In the genomic region with DNA sequence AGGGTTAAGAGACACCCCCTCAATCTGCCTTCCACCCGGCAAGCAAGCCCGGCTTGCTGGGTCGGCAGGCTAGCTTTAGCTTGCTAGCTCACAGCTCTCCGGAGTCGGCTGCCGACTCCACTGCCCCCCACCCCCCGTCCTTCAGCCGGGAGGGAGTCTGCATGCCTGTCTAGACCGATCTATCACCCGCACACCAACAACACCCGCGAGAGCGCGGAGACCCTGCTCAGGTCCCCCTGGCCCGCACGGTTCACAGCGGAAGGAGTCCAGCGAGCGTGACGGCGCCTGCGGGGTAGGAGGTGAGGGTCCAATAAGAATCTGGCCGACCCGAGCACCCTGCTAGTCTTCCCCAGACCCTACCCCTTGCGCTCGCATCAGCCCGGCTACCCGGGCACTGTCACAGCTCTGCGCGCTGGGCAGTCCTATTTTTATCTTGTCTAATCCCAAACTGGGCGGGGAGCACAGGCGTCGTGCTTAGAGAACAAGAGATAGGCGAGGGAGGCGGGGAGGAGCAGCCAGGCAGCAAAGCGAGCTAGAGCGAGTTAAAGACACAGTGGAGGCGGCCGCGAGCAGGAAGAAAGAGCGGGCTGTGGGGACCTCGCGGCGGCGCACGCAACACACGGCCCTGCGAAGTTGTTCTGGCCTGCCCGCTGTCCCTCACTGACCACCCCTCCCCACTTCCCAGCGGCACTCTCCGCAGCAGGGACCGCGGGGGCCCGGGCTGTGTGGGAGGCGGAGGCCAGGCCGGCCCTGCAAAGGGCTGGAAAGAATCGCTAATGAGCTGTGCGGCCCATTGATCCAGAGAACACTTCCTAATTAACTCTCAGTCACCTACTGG, we compare ENCODE assay signal across 8 mouse cellular contexts.
DNase-seq lines count a peak whose midpoint lies in the region; ATAC-seq lines count a peak whose summit lies in the region.

No protein-coding gene starts in this region.

- peak; percentile 57 for ATAC-seq in intestine, embryonic 16.5 days
- peak; percentile 41 for ATAC-seq in midbrain, embryonic 14.5 days (ENCODE audit: low FRiP score, low TSS enrichment)

- H3K9ac ChIP-seq in intestine, embryonic 16.5 days (ENCODE audit: low read depth, low read length), result peak overlapping the region; percentile 84
- peak overlapping the region; percentile 83 for H3K9ac ChIP-seq in midbrain, embryonic 14.5 days (replicated peaks; ENCODE audit: low read length)

- peak overlapping the region; percentile 66 for H3K4me3 ChIP-seq in intestine, embryonic 16.5 days (ENCODE audit: low read length)
- H3K4me3 ChIP-seq in midbrain, embryonic 14.5 days (replicated peaks; ENCODE audit: low read depth, low read length), result peak overlapping the region; percentile 62

- peaks cover 34% of the 10 kb centered on the region for H3K27me3 ChIP-seq in intestine, embryonic 16.5 days (replicated peaks; ENCODE audit: control insufficient read depth, insufficient read depth, low read length)
- H3K27me3 ChIP-seq in midbrain, embryonic 14.5 days (ENCODE audit: control insufficient read depth, insufficient read depth, low read length), result peaks cover 19% of the 10 kb centered on the region
- H3K27me3 ChIP-seq in splenic B cell, adult 2 months (ENCODE audit: control insufficient read depth, insufficient read depth, low read length, poor library complexity, severe bottlenecking), result no peaks in the 10 kb centered on the region

- H3K36me3 ChIP-seq in intestine, embryonic 16.5 days (ENCODE audit: control insufficient read depth, insufficient read depth, low read length), result no peaks in the 10 kb centered on the region
- no peaks in the 10 kb centered on the region for H3K36me3 ChIP-seq in midbrain, embryonic 14.5 days (ENCODE audit: control insufficient read depth, insufficient read depth, low read length)
- H3K36me3 ChIP-seq in splenic B cell, adult 2 months (ENCODE audit: control insufficient read depth, insufficient read depth, low read length, poor library complexity, severe bottlenecking), result no peaks in the 10 kb centered on the region

- H3K4me2 ChIP-seq in intestine, embryonic 16.5 days (ENCODE audit: low read depth, low read length), result peak overlapping the region; percentile 71
- H3K4me2 ChIP-seq in midbrain, embryonic 14.5 days (ENCODE audit: low read length), result peak overlapping the region; percentile 65

- H3K4me1 ChIP-seq in intestine, embryonic 16.5 days (ENCODE audit: control insufficient read depth, insufficient read depth, low read length), result peaks cover 8% of the 10 kb centered on the region; the same call in 1 of the 2 replicates
- peaks cover 32% of the 10 kb centered on the region for H3K4me1 ChIP-seq in midbrain, embryonic 14.5 days (ENCODE audit: control insufficient read depth, insufficient read depth, low read length)

- H3K27ac ChIP-seq in intestine, embryonic 16.5 days (ENCODE audit: low read length), result peak overlapping the region; percentile 61
- peak overlapping the region; percentile 92 for H3K27ac ChIP-seq in midbrain, embryonic 14.5 days (replicated peaks; ENCODE audit: low read depth, low read length)

- 3% methylated on average over 58 of the region's 58 CpGs for WGBS in intestine, embryonic 16.5 days
- WGBS in midbrain, embryonic 14.5 days, result 4% methylated on average over 57 of the region's 58 CpGs

- no peaks in the 10 kb centered on the region for H3K9me3 ChIP-seq in intestine, embryonic 16.5 days (ENCODE audit: control insufficient read depth, low read length)
- H3K9me3 ChIP-seq in midbrain, embryonic 14.5 days (ENCODE audit: control insufficient read depth, low read length), result no peaks in the 10 kb centered on the region

- peak; percentile 64 for DNase-seq in urinary bladder, postnatal 14 days (ENCODE audit: low spot score)
- no peak for DNase-seq in urinary bladder, postnatal 10 days (ENCODE audit: low spot score)
- peak; percentile 65 for DNase-seq in embryo, embryonic 10.5 days (ENCODE audit: low spot score)
- DNase-seq in heart, adult 18-20 months, result peak; percentile 69 to 80
- peak; percentile 84 for DNase-seq in liver
- DNase-seq in midbrain, embryonic 14.5 days, result peak; percentile 80
- DNase-seq in splenic B cell, adult 2 months (ENCODE audit: low read depth, low spot score), result peak; percentile 36
